Mouse (Mus musculus): ENCODE results near the gene Atp13a4.

The Atp13a4 gene

DNA sequence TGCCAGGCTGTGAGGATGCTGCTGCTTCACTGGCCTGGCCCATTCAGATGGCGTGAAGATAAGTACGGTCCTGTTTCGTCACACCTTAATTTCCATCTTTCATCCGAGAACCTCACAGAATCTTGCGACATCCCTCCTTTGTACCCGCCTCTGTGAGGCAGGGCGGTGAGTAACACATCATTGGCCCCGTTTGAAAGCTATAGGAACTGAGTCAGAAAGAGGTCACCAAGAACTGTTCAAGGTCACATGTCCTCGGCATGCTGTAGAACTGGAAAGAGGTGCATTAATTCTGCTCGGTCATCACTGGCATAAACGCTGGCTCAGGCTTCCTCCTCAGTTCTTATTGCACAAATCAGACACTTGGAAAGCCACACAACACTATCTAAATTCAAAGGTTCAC, at the start of gene Atp13a4:
TSS of gene Atp13a4 (minus strand) at position 36 of the 400 bp plus-strand sequence.
- no peak for DNase-seq (ENCODE audit: low spot score)

DNA sequence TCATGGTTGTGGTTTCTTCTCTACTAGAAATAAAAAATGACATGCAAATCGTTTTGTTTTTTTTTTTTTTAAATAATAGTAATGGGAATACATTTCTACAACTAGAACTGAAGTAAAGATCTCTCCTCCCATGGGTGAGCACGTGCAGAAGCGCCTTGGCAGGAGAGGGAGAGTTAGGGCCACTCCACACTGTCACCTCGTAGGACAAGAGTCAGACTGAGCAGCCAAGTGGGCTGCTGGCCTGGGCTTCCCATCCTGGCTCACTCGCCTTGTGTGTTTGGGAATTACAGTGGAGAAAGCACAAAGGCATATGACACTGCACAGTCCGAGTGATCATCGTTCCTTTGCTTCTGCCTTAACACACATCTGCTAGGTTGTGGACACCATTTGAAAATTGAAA, 47.5 kb upstream of the Atp13a4 start:
- DNase-seq (ENCODE audit: low spot score) = no peak

DNA sequence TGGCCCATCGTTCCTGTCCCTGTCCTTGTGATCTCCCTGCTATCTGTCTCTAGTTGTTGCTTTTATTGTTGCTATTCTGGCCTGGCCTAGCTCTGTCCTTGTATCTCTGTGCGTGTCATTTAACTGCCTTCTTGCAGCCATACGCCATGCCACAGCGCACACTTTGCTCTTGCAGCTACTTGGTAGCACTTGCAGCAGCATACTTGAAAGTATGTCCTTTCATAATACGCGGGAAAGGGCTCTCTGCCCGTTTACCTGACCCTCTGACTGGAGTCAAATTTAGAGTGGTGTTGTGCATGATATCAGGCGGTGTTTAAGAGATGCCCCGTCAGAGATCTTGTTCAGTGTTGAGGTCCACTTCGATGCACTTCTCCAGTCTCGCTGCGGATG, 35.1 kb upstream of the Atp13a4 start:
- peak; percentile 24 for DNase-seq (ENCODE audit: low spot score)

DNA sequence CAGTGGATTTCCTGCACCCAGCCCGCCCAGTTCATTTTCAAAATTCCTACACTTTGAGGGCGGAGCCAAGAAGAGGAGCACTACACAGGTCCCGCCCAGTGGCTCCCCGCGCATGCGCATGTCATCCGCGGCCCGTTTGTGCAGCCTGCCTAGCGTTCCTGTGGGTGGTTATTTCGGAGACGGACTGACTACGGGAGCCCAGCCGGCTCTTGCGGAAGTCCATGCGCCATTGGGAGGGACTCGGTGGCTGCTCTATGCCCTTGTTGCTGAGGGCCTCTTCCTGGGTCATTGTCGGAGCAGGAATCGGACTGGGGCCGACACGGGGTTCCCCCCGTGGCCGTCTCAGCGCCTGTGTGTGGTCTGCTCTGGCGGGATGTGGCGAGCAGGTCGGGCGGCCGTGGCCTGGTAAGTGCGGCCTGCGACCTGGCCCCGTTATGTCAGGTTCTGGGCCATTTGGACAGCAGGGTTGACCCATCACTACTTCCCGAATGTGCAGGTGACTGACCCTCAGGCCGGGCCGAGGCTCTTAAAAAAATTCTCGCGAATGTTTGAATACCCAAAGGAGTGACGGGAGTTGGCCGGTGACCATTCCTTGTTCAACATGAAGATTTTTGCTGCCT, 34.6 kb upstream of the Atp13a4 start, which contains the start of gene Opa1:
TSS of gene Opa1 (plus strand) at position 168 of the 620 bp plus-strand sequence.
- peak; percentile 99 for DNase-seq (ENCODE audit: low spot score)

DNA sequence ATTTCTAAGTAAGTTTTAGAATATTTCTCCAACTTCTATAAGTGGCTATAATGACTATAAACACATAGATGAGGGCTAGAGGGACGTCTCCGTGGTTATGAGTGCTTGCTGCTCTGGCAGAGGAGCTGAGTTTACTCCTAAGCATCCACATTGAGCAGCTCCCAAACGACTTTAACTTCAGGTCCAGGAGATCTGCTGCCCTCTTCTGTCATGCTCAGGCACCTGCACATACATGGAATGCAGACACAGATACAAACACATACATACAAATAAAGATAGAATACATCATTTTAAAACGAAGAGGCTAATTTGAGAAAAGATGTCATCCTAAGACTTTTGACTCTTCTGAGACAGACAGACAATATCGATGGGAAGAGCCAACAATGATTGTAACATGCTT, 31.0 kb upstream of the Atp13a4 start:
- DNase-seq (ENCODE audit: low spot score) = no peak

DNA sequence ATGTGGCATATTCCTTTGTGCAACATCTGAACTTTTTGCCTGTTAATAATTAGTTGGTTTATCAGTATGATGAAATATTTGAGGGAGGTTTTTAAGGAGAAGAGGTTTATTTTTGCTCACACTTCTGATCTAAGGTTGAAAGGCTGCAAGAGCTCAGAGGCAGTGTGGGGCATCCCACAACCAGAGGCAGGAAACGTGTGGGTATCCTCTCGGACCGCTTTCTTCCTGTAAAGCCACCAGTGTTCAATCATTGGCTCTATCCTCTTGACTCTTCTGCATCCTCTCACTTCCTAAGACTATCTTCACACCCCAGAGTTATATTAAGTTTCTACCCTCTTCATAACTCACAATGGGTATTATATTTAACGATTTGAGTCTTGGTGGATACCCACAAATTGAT, 29.3 kb upstream of the Atp13a4 start:
- no peak for DNase-seq (ENCODE audit: low spot score)

DNA sequence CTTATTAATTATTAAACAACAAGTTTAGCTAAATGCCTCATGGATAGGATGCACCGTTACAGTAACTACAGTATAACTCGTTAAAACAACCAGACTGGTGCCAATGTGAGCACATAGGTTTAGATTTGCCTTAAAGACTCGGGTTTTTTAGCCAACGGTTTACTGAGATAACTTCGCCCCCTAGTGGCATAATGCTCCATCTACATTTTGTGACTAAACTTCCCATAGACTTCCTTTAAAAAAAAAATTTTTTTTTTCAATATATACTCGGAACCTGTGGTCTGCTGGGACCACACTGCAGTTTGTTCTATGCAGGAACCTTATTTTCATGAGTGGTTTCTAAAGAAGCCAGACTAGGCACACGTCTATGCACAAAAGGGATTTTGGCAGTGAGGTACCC, 16.2 kb upstream of the Atp13a4 start:
- peak; percentile 58 for DNase-seq (ENCODE audit: low spot score)

DNA sequence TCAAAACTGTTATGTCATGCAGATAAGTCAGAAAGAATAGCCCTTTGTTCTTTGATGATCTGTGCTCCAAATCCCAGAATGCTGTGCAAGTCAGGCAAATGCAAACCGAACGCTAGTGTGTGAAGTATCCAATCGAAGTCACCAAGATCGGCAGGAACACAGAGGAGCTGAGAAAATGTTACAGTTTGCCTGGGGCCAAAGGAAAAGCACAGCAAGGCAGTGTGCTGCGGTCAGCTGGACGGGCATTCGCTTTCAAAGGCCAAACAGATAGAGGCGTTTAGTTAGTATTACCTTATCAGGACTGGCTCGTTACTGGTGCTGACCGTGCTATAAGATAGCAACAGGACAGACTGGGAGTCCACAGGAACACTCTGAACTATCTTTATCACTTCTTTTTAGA, 15.8 kb upstream of the Atp13a4 start:
- DNase-seq (ENCODE audit: low spot score) = no peak

DNA sequence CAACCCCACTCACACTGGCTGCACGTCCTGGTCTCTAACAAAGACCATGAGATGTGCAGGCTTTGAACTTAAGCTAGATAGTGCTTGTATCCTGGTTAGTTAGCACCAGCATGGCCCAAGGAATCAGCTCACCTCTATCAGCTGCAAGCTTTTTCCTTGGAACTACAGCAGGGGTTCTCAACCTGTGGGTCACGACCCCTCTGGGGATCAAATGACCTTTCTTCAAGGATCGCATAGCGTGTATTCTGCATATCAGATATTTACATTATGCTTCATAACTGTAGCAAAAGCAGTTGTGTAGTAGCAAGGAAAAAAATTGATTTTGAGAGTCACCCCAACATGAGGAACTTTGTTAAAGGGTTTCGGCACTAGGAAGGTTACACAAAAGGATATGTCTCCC, 15.0 kb upstream of the Atp13a4 start:
- DNase-seq (ENCODE audit: low spot score) = no peak

DNA sequence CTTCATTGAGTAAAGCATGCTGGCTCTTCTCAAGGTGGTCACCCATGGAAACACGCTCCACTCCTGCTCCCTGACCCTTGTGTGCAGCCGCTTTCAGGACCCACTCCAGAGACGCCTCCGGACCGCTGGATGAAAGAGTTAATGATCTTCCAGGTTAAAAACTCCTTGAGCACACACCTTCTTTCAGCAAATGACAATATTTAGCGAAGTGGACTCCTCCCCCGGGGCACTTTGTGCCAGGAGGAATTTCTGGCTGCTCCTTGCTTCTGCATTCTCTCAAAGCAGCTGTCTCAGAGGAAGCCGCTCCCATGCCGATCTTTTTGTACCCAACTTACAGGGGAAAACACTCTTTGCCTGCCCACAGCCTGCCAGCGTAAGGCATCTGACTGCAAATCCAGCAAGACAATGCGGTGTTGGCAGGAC, 3.4 kb downstream of the Atp13a4 start:
- peak; percentile 9 for DNase-seq (ENCODE audit: low spot score)

DNA sequence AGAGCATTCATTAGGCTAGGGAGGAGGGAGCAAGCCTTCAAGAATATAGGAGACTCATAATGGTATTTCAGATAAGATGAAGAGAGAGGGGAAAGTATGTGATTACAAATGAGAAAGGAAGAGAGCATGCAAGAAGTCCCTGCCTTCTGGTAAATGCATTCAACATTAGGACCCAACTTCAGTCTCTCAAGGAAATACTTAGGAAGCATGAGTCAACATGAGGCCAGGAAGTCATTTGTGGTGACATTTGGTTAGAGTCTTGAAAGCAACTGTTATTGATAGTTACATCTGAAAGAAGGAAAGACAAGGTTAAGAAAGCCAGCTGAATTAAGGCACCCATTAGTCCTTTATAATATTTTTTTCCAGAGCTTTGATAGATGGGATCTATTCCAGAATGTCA, 4.8 kb downstream of the Atp13a4 start:
- DNase-seq (ENCODE audit: low spot score) = no peak

DNA sequence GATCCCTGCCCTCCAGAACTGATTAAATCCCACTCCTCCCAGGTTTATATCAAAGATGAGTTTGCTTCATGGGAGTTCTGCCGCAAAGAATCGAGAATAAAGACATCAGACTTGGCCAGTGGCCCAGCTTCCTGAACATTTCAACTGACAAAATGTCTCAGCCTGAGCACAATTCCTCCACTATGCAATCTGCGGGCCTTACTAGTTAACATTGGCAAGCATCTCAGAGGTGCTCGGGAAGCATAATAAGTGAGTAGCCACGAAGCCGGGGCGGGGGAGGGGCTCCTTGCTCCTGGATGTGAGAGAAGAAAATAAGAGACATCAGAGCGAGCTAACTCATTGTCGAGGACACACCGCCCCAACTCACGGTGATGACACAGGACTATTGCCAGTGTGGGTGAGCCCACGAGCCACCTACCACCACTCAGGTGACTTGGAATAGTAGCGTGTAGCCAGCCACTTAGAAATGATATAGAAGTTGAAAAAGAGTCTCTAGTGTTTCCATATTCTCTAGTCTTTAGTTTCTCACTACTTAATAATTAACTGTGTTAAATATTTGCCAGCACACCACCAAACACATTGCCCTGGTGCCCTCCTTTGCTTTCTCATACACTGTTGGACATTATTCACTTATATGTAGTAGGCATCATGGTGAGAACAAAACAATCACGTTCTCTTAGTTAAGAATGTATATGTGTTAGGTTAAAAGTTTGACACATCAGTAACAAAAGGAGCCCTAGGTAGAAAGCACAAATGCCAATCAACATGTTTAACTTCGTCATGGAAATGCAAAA, 8.1 kb downstream of the Atp13a4 start:
- peak; percentile 15 for DNase-seq (ENCODE audit: low spot score)

DNA sequence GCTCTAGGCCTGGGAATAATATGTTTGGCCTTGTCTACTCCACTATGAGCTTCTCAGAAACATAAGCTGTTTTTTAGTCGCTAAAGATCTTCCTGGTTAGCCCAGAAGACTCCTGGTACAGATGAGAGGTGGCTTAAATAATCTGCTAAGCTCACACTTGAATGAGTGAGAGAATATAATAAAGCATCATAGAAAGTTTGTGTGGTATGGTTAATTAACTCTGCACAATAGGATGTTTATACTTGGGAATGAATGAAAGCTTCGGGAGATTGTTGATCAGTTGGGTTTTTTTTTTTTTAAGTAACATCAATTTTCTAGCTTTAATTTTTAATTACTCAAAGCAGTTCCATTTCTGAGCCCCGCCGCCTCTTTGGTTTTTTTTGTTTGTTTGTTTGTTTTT, 8.8 kb downstream of the Atp13a4 start:
- no peak for DNase-seq (ENCODE audit: low spot score)

DNA sequence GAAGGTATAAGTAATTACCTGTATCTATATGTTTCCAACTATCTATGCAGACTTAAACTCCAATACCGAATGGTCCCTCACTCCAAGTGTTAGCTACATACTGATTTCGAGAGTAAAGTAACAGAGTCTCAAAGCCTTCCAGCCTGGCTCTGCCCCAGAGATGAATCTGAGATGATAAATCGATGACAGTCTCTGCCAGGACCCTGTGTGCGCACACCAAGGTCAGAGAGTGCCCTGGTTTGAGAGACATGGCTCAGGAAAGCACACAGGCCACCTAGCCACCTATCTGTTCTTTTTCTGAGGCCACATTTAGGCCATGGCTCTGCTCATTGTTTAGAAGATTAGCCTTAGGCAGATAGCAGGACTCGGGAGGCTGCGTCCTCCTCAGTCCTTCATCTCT, 11.0 kb downstream of the Atp13a4 start:
- no peak for DNase-seq (ENCODE audit: low spot score)

DNA sequence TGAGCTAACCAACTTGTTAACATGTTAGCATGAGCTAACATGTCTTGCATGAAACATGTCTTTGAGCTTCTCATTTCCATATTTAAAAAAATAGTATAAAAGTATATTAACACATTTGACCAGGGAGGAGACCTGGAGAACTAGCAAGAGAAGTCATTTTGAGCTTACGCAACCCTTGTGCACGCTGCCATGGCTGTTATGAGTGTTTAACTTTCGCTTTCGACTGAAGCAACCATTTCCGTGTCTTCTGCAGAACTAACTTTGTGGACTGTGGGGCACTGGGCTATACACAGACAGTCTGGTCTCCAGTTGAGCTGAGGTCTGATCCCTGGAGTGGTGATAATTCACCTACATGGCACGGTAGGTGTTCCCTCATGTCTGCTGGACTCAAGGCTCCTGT, 17.6 kb downstream of the Atp13a4 start:
- no peak for DNase-seq (ENCODE audit: low spot score)

DNA sequence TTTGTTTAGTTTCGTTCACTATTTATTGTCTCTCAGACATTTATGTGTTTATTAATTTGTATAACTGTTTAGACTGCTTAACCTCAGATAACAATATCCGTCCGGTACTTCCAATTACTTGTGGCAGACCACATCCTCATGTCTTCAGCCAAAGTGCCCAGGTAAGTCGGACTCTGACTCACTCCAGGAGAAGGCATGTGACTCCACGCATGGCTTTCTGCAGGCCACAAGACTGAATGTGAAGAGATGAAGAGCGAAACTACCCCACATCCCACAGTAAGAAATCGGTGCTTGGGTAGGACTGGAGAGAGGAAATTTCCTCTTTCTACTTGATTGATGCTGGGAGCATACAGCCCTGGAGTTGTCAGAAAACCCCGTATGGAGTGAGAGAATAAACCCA, 18.1 kb downstream of the Atp13a4 start:
- no peak for DNase-seq (ENCODE audit: low spot score)

DNA sequence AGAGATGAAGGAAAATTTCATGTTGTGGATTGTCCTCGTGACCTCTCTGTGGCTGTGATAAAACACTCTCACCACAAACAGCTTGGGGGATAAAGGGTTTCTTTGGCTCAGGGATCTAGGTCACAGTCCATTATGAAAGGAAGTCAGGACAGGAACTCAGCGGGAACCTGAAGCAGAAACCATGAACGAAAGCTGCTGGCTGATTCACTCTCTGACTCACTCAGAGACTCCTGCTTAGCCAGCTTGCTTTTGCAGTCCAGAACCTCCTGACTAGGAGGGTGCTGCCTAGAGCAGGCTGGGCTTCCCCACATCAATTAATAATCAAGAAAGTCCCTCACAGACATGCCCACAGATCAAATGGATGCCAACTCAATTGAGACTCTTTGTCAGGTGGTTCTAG, 32.2 kb downstream of the Atp13a4 start:
- peak; percentile 8 for DNase-seq (ENCODE audit: low spot score)

DNA sequence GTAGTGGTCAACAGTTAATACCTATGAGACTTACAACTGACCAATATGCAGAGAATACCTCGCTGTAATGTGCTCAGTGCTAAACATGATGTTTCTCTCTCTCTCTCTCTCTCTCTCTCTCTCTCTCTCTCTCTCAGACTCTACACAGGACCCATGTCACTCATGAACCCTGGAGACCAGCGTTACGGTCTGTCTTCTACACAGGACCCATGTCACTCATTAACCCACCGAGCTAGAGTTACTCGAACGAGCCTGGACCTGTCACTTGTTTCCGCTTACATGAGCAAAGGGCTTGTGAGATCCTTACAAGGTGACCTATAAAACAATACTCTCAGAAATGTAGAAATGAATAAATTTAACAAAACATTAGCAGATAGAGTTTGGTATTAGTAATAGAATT, 33.9 kb downstream of the Atp13a4 start:
- DNase-seq (ENCODE audit: low spot score) = no peak

DNA sequence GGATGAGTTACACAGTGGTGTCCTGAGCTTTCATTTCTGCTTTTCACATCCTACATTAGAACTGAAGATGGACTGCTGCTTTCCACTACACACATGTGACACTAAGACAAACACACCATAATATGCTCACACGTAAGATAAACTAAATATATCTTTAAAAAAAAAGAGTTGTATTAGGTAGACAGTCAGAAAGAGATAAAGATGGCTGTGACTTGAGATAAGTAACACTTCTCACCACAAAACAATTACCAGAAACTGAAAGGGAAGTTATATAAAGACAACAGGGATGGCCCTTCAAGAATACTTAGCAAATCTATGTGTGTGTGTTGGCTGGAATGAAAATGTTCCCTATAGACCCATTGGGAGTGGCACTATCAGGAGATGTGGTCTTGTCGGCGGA, 34.8 kb downstream of the Atp13a4 start:
- DNase-seq (ENCODE audit: low spot score) = no peak

DNA sequence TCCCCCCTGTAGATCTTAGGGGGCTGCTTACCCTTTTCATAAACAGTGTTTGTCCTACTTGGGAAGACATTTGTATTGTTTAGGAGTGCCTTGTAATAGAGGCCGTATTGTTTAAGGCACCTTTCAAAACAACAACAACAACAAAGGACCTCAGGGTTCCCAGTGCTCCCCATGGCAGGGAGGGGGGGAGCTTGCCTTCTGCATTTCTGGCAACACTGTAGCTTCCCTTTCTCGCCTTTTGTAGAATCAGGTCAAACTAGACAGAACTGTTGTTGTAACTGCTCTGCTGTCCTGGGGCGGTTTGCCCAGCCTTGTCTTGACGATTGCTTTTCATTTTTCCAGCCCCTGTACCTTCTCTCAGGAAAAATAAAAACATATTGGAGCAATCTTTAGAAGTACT, 40.0 kb downstream of the Atp13a4 start:
- peak; percentile 13 for DNase-seq (ENCODE audit: low spot score)

DNA sequence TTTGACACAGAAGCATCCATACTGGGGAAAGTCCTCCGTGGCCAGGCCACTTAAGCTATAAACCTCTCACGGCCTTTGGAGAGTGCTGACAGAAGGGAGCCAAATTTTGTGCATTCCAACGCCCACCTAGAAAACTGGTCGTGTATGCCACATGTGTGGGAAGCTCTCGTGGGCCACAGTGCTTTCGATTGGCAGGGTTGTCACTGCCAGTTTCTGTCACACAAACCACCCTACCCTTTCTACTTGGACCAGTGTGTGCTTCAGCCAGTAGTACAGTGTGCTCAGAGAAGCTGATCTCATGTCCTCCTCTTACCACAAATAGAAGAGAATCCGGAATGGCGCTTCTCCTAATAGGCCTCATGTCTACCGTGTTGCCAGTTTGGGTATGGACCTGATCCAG, 40.5 kb downstream of the Atp13a4 start:
- DNase-seq (ENCODE audit: low spot score) = peak; percentile 5

DNA sequence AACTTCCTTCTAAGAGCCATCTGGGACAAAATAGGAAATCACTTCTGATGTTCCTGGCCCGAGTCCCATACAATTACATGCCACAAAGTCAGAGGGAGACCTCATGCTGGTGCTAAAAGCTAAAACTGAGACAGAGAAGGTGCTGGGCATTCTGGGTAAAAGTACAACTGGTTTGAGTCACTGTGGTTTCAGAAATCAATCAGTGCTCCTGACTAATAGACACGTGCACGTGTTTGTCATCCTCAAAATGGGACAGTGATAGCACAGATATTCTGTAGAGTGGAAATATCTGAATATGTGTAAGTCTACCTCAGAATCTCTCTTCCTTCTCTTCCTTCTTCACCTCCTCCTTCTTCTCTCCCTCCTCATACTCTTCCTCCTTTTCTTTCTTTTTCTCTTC, 53.6 kb downstream of the Atp13a4 start:
- DNase-seq (ENCODE audit: low spot score) = no peak

DNA sequence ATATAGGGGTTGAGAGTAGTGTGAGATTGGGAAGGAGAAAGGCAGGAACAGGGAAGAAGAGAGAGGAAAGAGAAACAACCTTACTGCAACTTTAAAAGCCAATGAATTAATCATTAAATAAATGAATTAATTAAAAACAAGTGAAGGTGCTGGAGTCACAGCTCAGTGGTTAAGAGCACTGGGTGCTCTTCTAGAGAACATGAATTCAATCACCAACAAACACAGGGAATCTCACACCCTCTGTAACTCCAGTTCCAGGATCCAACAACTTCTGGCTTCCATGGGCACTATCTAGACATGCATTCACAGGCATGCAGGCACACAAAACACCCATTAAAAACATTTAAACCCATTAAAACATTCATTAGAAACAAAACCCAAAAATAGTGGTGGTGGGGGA, 63.2 kb downstream of the Atp13a4 start:
- DNase-seq (ENCODE audit: low spot score) = no peak

DNA sequence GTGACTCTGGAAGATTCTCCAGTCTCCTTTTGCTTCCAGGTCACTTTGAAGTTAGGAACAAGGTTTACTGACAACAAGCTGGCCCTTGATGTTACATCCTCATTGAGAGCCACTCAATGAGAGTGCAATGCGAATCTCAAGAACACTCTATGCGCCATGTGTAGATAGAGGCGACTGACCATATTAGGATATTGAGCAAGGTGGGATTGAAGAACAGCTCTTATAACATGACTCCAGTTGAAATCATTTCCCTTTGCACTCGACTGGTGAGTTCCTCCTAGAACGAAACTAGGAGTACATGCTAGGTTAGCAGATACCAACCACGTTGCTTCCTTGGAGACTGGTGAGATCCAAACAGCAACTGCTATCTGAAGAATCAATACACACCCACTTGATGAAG, 64.3 kb downstream of the Atp13a4 start:
- no peak for DNase-seq (ENCODE audit: low spot score)
